Mouse (Mus musculus): ENCODE measurements around the gene Tbkbp1. TPM values are rescaled to one million over a fixed set of nuclear protein-coding genes. Genes with fewer than 3 reads are reported as not detected.

Gene Tbkbp1
- polyA plus RNA-seq, 1 experiment from 2014 or later = 9.1 TPM

- H3K9ac ChIP-seq (replicated peaks; ENCODE audit: low read length) = no peak within 1 kb of the TSS
- under 1% methylated on average over 87 of the region's 87 CpGs for WGBS
Observed at GRCm38 (mm10) chr11:97114671-97115601, 36.4 kb downstream of the Tbkbp1 start, which contains the start of gene Tbx21. Gene Tbx21, minus strand, starts transcription at chr11:97115331.

GRCm38 (mm10) chr11:97112519-97113125, 38.7 kb downstream of the Tbkbp1 start:
- no peak for ATAC-seq (ENCODE audit: low FRiP score, low TSS enrichment)
- peaks cover 47% of the 10 kb centered on the region for H3K27me3 ChIP-seq (ENCODE audit: control insufficient read depth, insufficient read depth, low read length)

More at GRCm38 (mm10) chr11:97114671-97115601, 36.4 kb downstream of the Tbkbp1 start, which contains the start of gene Tbx21:
- H3K4me3 ChIP-seq (replicated peaks; ENCODE audit: low read depth, low read length) = peak within 1 kb of the TSS; percentile 30
- H3K36me3 ChIP-seq (ENCODE audit: control insufficient read depth, insufficient read depth, low read length) = no peaks in the 10 kb centered on the region
- peaks cover 10% of the 10 kb centered on the region; the same call in 1 of the 2 replicates for H3K4me1 ChIP-seq (ENCODE audit: control insufficient read depth, insufficient read depth, low read length)
- DNase-seq (peak; percentile 49), ATAC-seq (ENCODE audit: low FRiP score, low TSS enrichment) (no peak)
- H3K9me3 ChIP-seq (ENCODE audit: control insufficient read depth, low read length) = no peaks in the 10 kb centered on the region
- H3K27me3 ChIP-seq (ENCODE audit: control insufficient read depth, insufficient read depth, low read length) = peaks cover 48% of the 10 kb centered on the region
- peak within 1 kb of the TSS; percentile 55 for H3K4me2 ChIP-seq (ENCODE audit: low read length)
- H3K27ac ChIP-seq (replicated peaks; ENCODE audit: low read depth, low read length) = no peak within 1 kb of the TSS

GRCm38 (mm10) chr11:97108976-97109375, 42.3 kb downstream of the Tbkbp1 start:
- Histone ChIP-seq H3K9ac (replicated peaks; ENCODE audit: low read length) (no peak overlapping the region), H3K36me3 (ENCODE audit: control insufficient read depth, insufficient read depth, low read length) (no peaks in the 10 kb centered on the region), H3K4me3 (replicated peaks; ENCODE audit: low read depth, low read length) (no peak overlapping the region), H3K27ac (replicated peaks; ENCODE audit: low read depth, low read length) (no peak overlapping the region), H3K4me1 (ENCODE audit: control insufficient read depth, insufficient read depth, low read length) (no peaks in the 10 kb centered on the region), H3K9me3 (ENCODE audit: control insufficient read depth, low read length) (no peaks in the 10 kb centered on the region), H3K4me2 (ENCODE audit: low read length) (no peak overlapping the region), H3K27me3 (ENCODE audit: control insufficient read depth, insufficient read depth, low read length) (peaks cover 17% of the 10 kb centered on the region)
- ATAC-seq (ENCODE audit: low FRiP score, low TSS enrichment) = no peak
- DNase-seq = no peak
- 75% methylated on average over 16 of the region's 16 CpGs for whole genome bisulfite sequencing

More at GRCm38 (mm10) chr11:97112519-97113125, 38.7 kb downstream of the Tbkbp1 start:
- Histone ChIP-seq H3K4me1 (ENCODE audit: control insufficient read depth, insufficient read depth, low read length) (peaks cover 10% of the 10 kb centered on the region; the same call in 1 of the 2 replicates), H3K9me3 (ENCODE audit: control insufficient read depth, low read length) (no peaks in the 10 kb centered on the region), H3K9ac (replicated peaks; ENCODE audit: low read length) (no peak overlapping the region), H3K27ac (replicated peaks; ENCODE audit: low read depth, low read length) (no peak overlapping the region), H3K4me2 (ENCODE audit: low read length) (no peak overlapping the region), H3K4me3 (replicated peaks; ENCODE audit: low read depth, low read length) (no peak overlapping the region), H3K36me3 (ENCODE audit: control insufficient read depth, insufficient read depth, low read length) (no peaks in the 10 kb centered on the region)
- no peak for DNase-seq
- 79% methylated on average over 9 of the region's 9 CpGs for WGBS

- H3K4me3 ChIP-seq (replicated peaks; ENCODE audit: low read depth, low read length) = no peak overlapping the region
- H3K9me3 ChIP-seq (ENCODE audit: control insufficient read depth, low read length) = no peaks in the 10 kb centered on the region
- ATAC-seq (ENCODE audit: low FRiP score, low TSS enrichment) (no peak), DNase-seq (no peak)
- no peak overlapping the region for H3K9ac ChIP-seq (replicated peaks; ENCODE audit: low read length)
- H3K27me3 ChIP-seq (ENCODE audit: control insufficient read depth, insufficient read depth, low read length) = no peaks in the 10 kb centered on the region
- WGBS = 96% methylated on average over 9 of the region's 9 CpGs
- H3K36me3 ChIP-seq (ENCODE audit: control insufficient read depth, insufficient read depth, low read length) = no peaks in the 10 kb centered on the region
- H3K4me2 ChIP-seq (ENCODE audit: low read length) = no peak overlapping the region
- no peaks in the 10 kb centered on the region for H3K4me1 ChIP-seq (ENCODE audit: control insufficient read depth, insufficient read depth, low read length)
- no peak overlapping the region for H3K27ac ChIP-seq (replicated peaks; ENCODE audit: low read depth, low read length)
Observed at GRCm38 (mm10) chr11:97104091-97104483, 47.2 kb downstream of the Tbkbp1 start.

- Histone ChIP-seq H3K27ac (replicated peaks; ENCODE audit: low read depth, low read length) (no peak overlapping the region), H3K4me2 (ENCODE audit: low read length) (no peak overlapping the region), H3K9me3 (ENCODE audit: control insufficient read depth, low read length) (no peaks in the 10 kb centered on the region), H3K9ac (replicated peaks; ENCODE audit: low read length) (no peak overlapping the region), H3K4me3 (replicated peaks; ENCODE audit: low read depth, low read length) (no peak overlapping the region), H3K36me3 (ENCODE audit: control insufficient read depth, insufficient read depth, low read length) (no peaks in the 10 kb centered on the region), H3K27me3 (ENCODE audit: control insufficient read depth, insufficient read depth, low read length) (no peaks in the 10 kb centered on the region), H3K4me1 (ENCODE audit: control insufficient read depth, insufficient read depth, low read length) (no peaks in the 10 kb centered on the region)
- WGBS = 93% methylated on average over 10 of the region's 10 CpGs
- ATAC-seq (ENCODE audit: low FRiP score, low TSS enrichment) = no peak
- no peak for DNase-seq
Observed at GRCm38 (mm10) chr11:97103163-97104090, 47.9 kb downstream of the Tbkbp1 start.

GRCm38 (mm10) chr11:97101722-97102121, 49.6 kb downstream of the Tbkbp1 start:
- Histone ChIP-seq H3K27me3 (ENCODE audit: control insufficient read depth, insufficient read depth, low read length) (no peaks in the 10 kb centered on the region), H3K9me3 (ENCODE audit: control insufficient read depth, low read length) (no peaks in the 10 kb centered on the region), H3K4me3 (replicated peaks; ENCODE audit: low read depth, low read length) (no peak overlapping the region), H3K9ac (replicated peaks; ENCODE audit: low read length) (no peak overlapping the region), H3K4me1 (ENCODE audit: control insufficient read depth, insufficient read depth, low read length) (no peaks in the 10 kb centered on the region), H3K4me2 (ENCODE audit: low read length) (no peak overlapping the region), H3K27ac (replicated peaks; ENCODE audit: low read depth, low read length) (no peak overlapping the region), H3K36me3 (ENCODE audit: control insufficient read depth, insufficient read depth, low read length) (no peaks in the 10 kb centered on the region)
- DNase-seq = peak; percentile 75
- no peak for ATAC-seq (ENCODE audit: low FRiP score, low TSS enrichment)
- WGBS = 24% methylated on average over 9 of the region's 9 CpGs

GRCm38 (mm10) chr11:97098791-97099190, 52.5 kb downstream of the Tbkbp1 start:
- Histone ChIP-seq H3K4me1 (ENCODE audit: control insufficient read depth, insufficient read depth, low read length) (no peaks in the 10 kb centered on the region), H3K9ac (replicated peaks; ENCODE audit: low read length) (no peak overlapping the region), H3K4me2 (ENCODE audit: low read length) (no peak overlapping the region), H3K4me3 (replicated peaks; ENCODE audit: low read depth, low read length) (no peak overlapping the region), H3K36me3 (ENCODE audit: control insufficient read depth, insufficient read depth, low read length) (no peaks in the 10 kb centered on the region), H3K27ac (replicated peaks; ENCODE audit: low read depth, low read length) (no peak overlapping the region), H3K9me3 (ENCODE audit: control insufficient read depth, low read length) (no peaks in the 10 kb centered on the region), H3K27me3 (ENCODE audit: control insufficient read depth, insufficient read depth, low read length) (no peaks in the 10 kb centered on the region)
- WGBS = 23% methylated on average over 18 of the region's 18 CpGs
- no peak for DNase-seq
- no peak for ATAC-seq (ENCODE audit: low FRiP score, low TSS enrichment)

- ATAC-seq (ENCODE audit: low FRiP score, low TSS enrichment) (no peak), DNase-seq (no peak)
- Histone ChIP-seq H3K9ac (replicated peaks; ENCODE audit: low read length) (no peak overlapping the region), H3K4me3 (replicated peaks; ENCODE audit: low read depth, low read length) (no peak overlapping the region), H3K9me3 (ENCODE audit: control insufficient read depth, low read length) (no peaks in the 10 kb centered on the region), H3K36me3 (ENCODE audit: control insufficient read depth, insufficient read depth, low read length) (no peaks in the 10 kb centered on the region), H3K27me3 (ENCODE audit: control insufficient read depth, insufficient read depth, low read length) (no peaks in the 10 kb centered on the region), H3K27ac (replicated peaks; ENCODE audit: low read depth, low read length) (no peak overlapping the region), H3K4me2 (ENCODE audit: low read length) (no peak overlapping the region), H3K4me1 (ENCODE audit: control insufficient read depth, insufficient read depth, low read length) (no peaks in the 10 kb centered on the region)
- WGBS = 69% methylated on average over 2 of the region's 2 CpGs
Observed at GRCm38 (mm10) chr11:97094600-97094999, 56.7 kb downstream of the Tbkbp1 start.

Data from midbrain, embryonic 14.5 days (tissue).